ENCODE assay signal across 9 mouse cellular contexts in the genomic region with DNA sequence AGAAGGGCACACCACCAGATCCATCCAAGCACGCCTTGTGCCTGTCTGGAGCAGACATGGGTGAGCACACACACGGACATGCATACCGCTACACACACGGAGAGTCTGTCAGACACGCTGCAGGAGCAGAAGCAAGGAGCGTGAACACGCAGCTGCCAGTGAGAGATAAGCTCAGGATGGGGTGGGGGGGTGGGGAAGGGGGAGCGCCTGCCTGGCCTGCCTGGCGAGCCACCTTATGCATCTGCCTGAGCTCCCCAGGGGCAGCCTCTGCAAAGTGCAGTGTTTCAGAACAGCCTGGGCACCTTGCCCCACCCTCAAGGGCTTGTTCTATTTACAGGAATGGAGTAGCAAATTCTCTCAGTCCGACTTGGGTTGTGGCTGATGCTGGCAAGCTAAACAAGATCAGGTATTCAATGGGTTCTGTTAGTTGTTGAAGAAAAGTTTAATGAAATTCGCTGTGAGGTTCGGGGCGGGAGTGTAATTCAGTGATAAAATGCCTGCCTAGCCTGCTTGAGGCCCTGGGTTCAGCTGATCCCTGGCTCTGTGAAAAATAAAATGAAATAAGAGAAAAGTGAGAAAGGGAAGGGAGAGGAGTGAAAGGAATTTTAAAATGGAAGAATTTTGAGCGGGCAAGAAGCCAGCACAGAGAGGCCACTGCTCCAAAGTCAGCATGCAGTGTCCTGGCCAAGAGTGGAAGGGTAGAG. TPM values are rescaled to one million over a fixed set of nuclear protein-coding genes. Genes with fewer than 3 reads are reported as not detected.
DNase-seq lines count a peak whose midpoint lies in the region; ATAC-seq lines count a peak whose summit lies in the region.
"Had no signal": no experiment of that assay in that cellular context is flagged by ENCODE, and none has a peak within 500 bp of the region (broad histone marks: within the 10 kb centered on the region; RNA-seq: fewer than 3 reads in every experiment).

No protein-coding gene starts in this region.

- H3K4me1 ChIP-seq in heart, embryonic 10.5 days = peaks cover 13% of the 10 kb centered on the region
- no peaks in the 10 kb centered on the region for H3K4me1 ChIP-seq in intestine, embryonic 14.5 days (replicated peaks; ENCODE audit: control insufficient read depth, insufficient read depth, low read length)
- H3K4me1 ChIP-seq in midbrain, embryonic 14.5 days (ENCODE audit: control insufficient read depth, insufficient read depth, low read length) = peaks cover 2% of the 10 kb centered on the region; the same call in 1 of the 2 replicates

- no peak overlapping the region for H3K9ac ChIP-seq in intestine, embryonic 14.5 days (ENCODE audit: low read length)
- no peak overlapping the region for H3K9ac ChIP-seq in midbrain, embryonic 14.5 days (replicated peaks; ENCODE audit: low read length)

- peak overlapping the region; percentile 24 for H3K4me3 ChIP-seq in heart, embryonic 10.5 days
- no peak overlapping the region for H3K4me3 ChIP-seq in intestine, embryonic 14.5 days (ENCODE audit: low read depth, low read length)
- H3K4me3 ChIP-seq in midbrain, embryonic 14.5 days (replicated peaks; ENCODE audit: low read depth, low read length) = no peak overlapping the region
- H3K4me3 ChIP-seq: myocyte had no signal

- no peaks in the 10 kb centered on the region for H3K36me3 ChIP-seq in heart, embryonic 10.5 days
- no peaks in the 10 kb centered on the region for H3K36me3 ChIP-seq in intestine, embryonic 14.5 days (ENCODE audit: control insufficient read depth, insufficient read depth, low read length)
- no peaks in the 10 kb centered on the region for H3K36me3 ChIP-seq in midbrain, embryonic 14.5 days (ENCODE audit: control insufficient read depth, insufficient read depth, low read length)

- peak overlapping the region; percentile 64 for H3K27ac ChIP-seq in heart, embryonic 10.5 days
- H3K27ac ChIP-seq in intestine, embryonic 14.5 days (ENCODE audit: low read depth) = no peak overlapping the region
- no peak overlapping the region for H3K27ac ChIP-seq in midbrain, embryonic 14.5 days (replicated peaks; ENCODE audit: low read depth, low read length)

- intact Hi-C loops in heart, postnatal 36 days (cut with DNase I) = loop anchor here (10.0 kb wide), 1 partner anchor 503 kb away; the partner anchor contains the start of gene Eif2ak4
- intact Hi-C loops in left cerebral cortex, postnatal 14 days (cut with DNase I) = loop anchor here (10.0 kb wide), 2 partner anchors 403 to 623 kb away; no protein-coding TSS in a partner anchor

- 0 out of 2 replicates have a peak overlapping the region, but pooled peaks have one; percentile 3 for H3K4me2 ChIP-seq in intestine, embryonic 14.5 days (ENCODE audit: low read length)
- peak overlapping the region; percentile 32 for H3K4me2 ChIP-seq in midbrain, embryonic 14.5 days (ENCODE audit: low read length)

- WGBS in heart, embryonic 10.5 days = 12% methylated on average over 14 of the region's 14 CpGs
- 16% methylated on average over 14 of the region's 14 CpGs for WGBS in intestine, embryonic 14.5 days
- 23% methylated on average over 14 of the region's 14 CpGs for WGBS in midbrain, embryonic 14.5 days

- peak; percentile 93 for DNase-seq in heart, embryonic 10.5 days (ENCODE audit: low spot score)
- no peak for DNase-seq in heart, postnatal 36 days
- peak; percentile 51 for DNase-seq in c-Kit-positive CD71-positive TER-119-negative erythroid progenitor cells, embryonic 14.5 days (ENCODE audit: low read depth)
- no peak for DNase-seq in intestine, embryonic 14.5 days (ENCODE audit: low spot score)
- DNase-seq in midbrain, embryonic 14.5 days = peak; percentile 52
- no peak for DNase-seq in thymus, postnatal 14 days
- no peak for DNase-seq in left cerebral cortex, postnatal 14 days (ENCODE audit: low spot score in 2 of 2)
- no peak for DNase-seq in urinary bladder, postnatal 36 days (ENCODE audit: low spot score in 2 of 2)

- H3K27me3 ChIP-seq in heart, embryonic 10.5 days (ENCODE audit: insufficient read depth, poor library complexity, severe bottlenecking) = peaks cover 78% of the 10 kb centered on the region
- peaks cover 15% of the 10 kb centered on the region for H3K27me3 ChIP-seq in intestine, embryonic 14.5 days (replicated peaks; ENCODE audit: control insufficient read depth, insufficient read depth, low read length)
- H3K27me3 ChIP-seq in midbrain, embryonic 14.5 days (ENCODE audit: control insufficient read depth, insufficient read depth, low read length) = peaks cover 10% of the 10 kb centered on the region; the same call in 1 of the 2 replicates

- no peaks in the 10 kb centered on the region for H3K9me3 ChIP-seq in heart, embryonic 10.5 days
- no peaks in the 10 kb centered on the region for H3K9me3 ChIP-seq in intestine, embryonic 14.5 days (ENCODE audit: control insufficient read depth, low read length)
- H3K9me3 ChIP-seq in midbrain, embryonic 14.5 days (ENCODE audit: control insufficient read depth, low read length) = no peaks in the 10 kb centered on the region

- ATAC-seq in intestine, embryonic 14.5 days (replicated peaks; ENCODE audit: low FRiP score, low TSS enrichment, low read depth) = no peak
- ATAC-seq in midbrain, embryonic 14.5 days (ENCODE audit: low FRiP score, low TSS enrichment) = peak; percentile 34; the same call in 1 of the 2 replicates

RNA-seq across cellular contexts. Expression of gene Bahd1, which starts 12.2 kb away (rescaled TPM):
- 3.3 and 4.4 TPM in 2 replicates for polyA plus RNA-seq in heart, embryonic 10.5 days (2016; fragmentation: Nextera tagmentation; extraction: Ambion mirVana)
- total RNA-seq in heart, postnatal 36 days (2021) = 10 to 100 TPM; 18.6 TPM
- 0.93 and 1.7 TPM in 2 replicates for polyA plus RNA-seq in intestine, embryonic 14.5 days (2014; fragmentation: Nextera tagmentation; extraction: Ambion mirVana)
- 2.0 and 5.2 TPM in 2 replicates for polyA plus RNA-seq in midbrain, embryonic 14.5 days (2014; fragmentation: Nextera tagmentation; extraction: Ambion mirVana)
- 10 to 100 TPM; 35.8 to 37.5 TPM for total RNA-seq in left cerebral cortex, postnatal 14 days (2021)

RNA-seq across cellular contexts. Expression of gene Ivd, which starts 26.2 kb away (rescaled TPM):
- polyA plus RNA-seq in heart, embryonic 10.5 days (2016; fragmentation: Nextera tagmentation; extraction: Ambion mirVana) = 67.2 and 82.4 TPM in 2 replicates
- total RNA-seq in heart, postnatal 36 days (2021) = 100 to 1,000 TPM; 340 to 367 TPM
- 51.6 and 51.9 TPM in 2 replicates for polyA plus RNA-seq in intestine, embryonic 14.5 days (2014; fragmentation: Nextera tagmentation; extraction: Ambion mirVana)
- polyA plus RNA-seq in midbrain, embryonic 14.5 days (2014; fragmentation: Nextera tagmentation; extraction: Ambion mirVana) = 32.0 and 33.8 TPM in 2 replicates
- 10 to 100 TPM; 68.4 to 69.9 TPM for total RNA-seq in left cerebral cortex, postnatal 14 days (2021)

RNA-seq across cellular contexts. Expression of gene Chst14, which starts 38.3 kb away (rescaled TPM):
- 18.8 and 20.1 TPM in 2 replicates for polyA plus RNA-seq in heart, embryonic 10.5 days (2016; fragmentation: Nextera tagmentation; extraction: Ambion mirVana)
- total RNA-seq in heart, postnatal 36 days (2021) = 1 to 10 TPM; 9.1 to 9.3 TPM
- 32.2 and 32.7 TPM in 2 replicates for polyA plus RNA-seq in intestine, embryonic 14.5 days (2014; fragmentation: Nextera tagmentation; extraction: Ambion mirVana)
- polyA plus RNA-seq in midbrain, embryonic 14.5 days (2014; fragmentation: Nextera tagmentation; extraction: Ambion mirVana) = 3.0 and 7.1 TPM in 2 replicates
- 1 to 10 TPM; 2.3 to 2.4 TPM for total RNA-seq in left cerebral cortex, postnatal 14 days (2021)

Comparison
In these comparisons a context has a peak if more than half of its experiments do, and no peak if none do; other contexts are left out.
1. DNase-seq: peak in heart, embryonic 10.5 days (single experiment), c-Kit-positive CD71-positive TER-119-negative erythroid progenitor cells, embryonic 14.5 days (single experiment) and midbrain, embryonic 14.5 days (single experiment); none in heart, postnatal 36 days (0 of 2), intestine, embryonic 14.5 days (single experiment), thymus, postnatal 14 days (single experiment), left cerebral cortex, postnatal 14 days (0 of 2) and urinary bladder, postnatal 36 days (0 of 2).